Mouse (Mus musculus): ENCODE results near the gene Gsn.

DNA sequence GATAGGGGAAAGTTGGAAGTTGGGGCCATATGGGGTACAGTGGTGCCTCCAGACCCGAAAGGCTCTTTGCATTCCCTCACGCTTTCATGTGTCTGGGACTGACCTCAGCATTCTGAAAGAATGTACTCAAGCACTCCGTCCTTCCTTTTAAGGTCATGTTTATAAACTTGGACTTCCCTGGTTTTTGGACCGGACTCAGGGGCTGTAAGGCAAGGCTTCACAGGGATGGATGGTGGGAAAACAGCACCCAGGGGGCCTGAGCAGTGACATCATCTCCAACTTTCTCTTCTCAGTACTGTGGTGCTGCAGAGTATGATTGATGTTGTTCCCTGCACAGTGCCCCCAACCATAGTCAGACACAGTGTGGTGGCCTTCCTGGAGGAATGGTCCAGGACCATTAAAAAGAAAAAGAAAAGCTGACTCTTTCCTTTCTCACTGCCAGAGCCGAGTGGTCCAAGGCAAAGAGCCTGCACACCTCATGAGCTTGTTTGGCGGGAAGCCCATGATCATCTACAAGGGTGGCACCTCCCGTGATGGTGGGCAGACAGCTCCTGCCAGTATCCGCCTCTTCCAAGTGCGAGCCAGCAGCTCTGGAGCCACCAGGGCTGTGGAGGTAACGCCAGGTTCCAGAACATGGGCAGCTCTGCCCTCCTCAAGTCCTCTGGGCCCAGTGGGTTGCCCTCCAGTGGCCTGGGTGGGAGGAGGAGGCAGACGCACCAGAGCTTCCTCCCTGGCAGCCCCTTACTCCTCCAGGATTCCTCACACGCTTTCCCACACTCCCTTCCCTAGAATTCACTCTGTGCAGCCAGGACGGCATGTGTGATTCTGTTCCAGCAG is 46.1 kb downstream of the Gsn start:
- TF ChIP-seq GATA1 (IDR thresholded peaks at IDR 0.05; ENCODE audit: low read length) (no peak), TAL1 (IDR thresholded peaks at IDR 0.05; ENCODE audit: low read length) (no peak)

All from erythroblast, embryonic 14.5 days (primary cell).